Mouse (Mus musculus) cerebellum, adult 2 months (tissue): ENCODE measurements at regions not wholly inside any gene's neighbourhood (a gene's known extent, or its start where the extent isn't known, plus 50 kb on each side); places are given as distances from the start of the nearest gene placed in this dataset.

ENCODE experiments used
- DNase-seq, 2 experiments: peaks; one replicate each; pipeline ENCODE4 v3.0.0; 2021
- H3K27ac ChIP-seq: fragments of 200-500 bp; 2 replicates; pipeline ENCODE4 v1.5.1; 2012; ENCODE audit warnings: low read length, control low read depth, inconsistent platforms; ENCODE audit not compliant: insufficient read depth
- H3K27me3 ChIP-seq: fragments of 200-500 bp; 2 replicates; pipeline ENCODE4 v1.6.1; 2012; ENCODE audit warnings: inconsistent platforms, mild to moderate bottlenecking, low read length, moderate library complexity; ENCODE audit not compliant: control insufficient read depth, insufficient read depth
- H3K4me1 ChIP-seq: fragments of 200-500 bp; 2 replicates; pipeline ENCODE4 v1.6.1; 2011; ENCODE audit warnings: low read length; ENCODE audit not compliant: control insufficient read depth, insufficient read depth
- H3K4me3 ChIP-seq: fragments of 200-500 bp; replicated peaks from 2 replicates; pipeline ENCODE3; 2011; ENCODE audit warnings: mild to moderate bottlenecking, low read depth, low read length, control low read depth; ENCODE audit not compliant: insufficient read depth
- CTCF ChIP-seq: fragments of 200-500 bp; IDR thresholded peaks from 2 replicates; pipeline ENCODE4 v1.5.1; 2011; ENCODE audit warnings: low read depth, mild to moderate bottlenecking, control low read depth, low read length, moderate library complexity, borderline replicate concordance; ENCODE audit not compliant: insufficient read depth
- POLR2A ChIP-seq: fragments of 200-500 bp; IDR thresholded peaks from 2 replicates; pipeline ENCODE4 v1.6.1; 2011; ENCODE audit warnings: low read length, control low read depth, borderline replicate concordance; ENCODE audit not compliant: insufficient read depth
- WGBS: fragments of 180-500 bp; shearing (Covaris S2); methylation state at CpG from one replicate; pipeline ENCODE4 v1.1.7; 2018; 5-methylcytosine and 5-hydroxymethylcytosine counted together

DNA sequence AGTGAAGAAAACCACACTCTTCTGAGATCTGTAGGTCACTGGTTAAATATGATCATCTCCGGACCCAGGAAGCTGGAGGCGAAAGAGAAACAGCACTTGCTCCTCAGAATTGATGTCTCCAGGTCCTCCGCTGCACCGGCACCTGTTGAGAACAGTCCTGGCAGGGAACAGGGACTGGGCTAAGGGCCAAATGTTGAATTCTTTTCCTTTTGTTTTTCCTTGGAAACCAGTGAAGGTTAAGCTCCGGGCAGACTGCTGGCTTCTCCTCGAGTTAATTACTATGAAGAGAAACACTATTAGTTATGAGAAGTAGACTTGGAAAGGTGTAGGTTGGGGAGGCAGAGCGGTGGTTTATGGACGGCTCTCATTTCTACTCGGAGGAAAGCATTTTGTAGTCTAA lies 242.7 kb downstream of the Rngtt start:
- Histone ChIP-seq H3K4me3 (no peak overlapping the region), H3K27me3 (no peaks in the 10 kb centered on the region), H3K4me1 (peaks cover 16% of the 10 kb centered on the region), H3K27ac (no peak overlapping the region)
- peak; percentile 39 to 52 for DNase-seq
- WGBS, result 28% methylated on average over 9 of the region's 9 CpGs
- TF ChIP-seq CTCF (no peak), POLR2A (no peak)

DNA sequence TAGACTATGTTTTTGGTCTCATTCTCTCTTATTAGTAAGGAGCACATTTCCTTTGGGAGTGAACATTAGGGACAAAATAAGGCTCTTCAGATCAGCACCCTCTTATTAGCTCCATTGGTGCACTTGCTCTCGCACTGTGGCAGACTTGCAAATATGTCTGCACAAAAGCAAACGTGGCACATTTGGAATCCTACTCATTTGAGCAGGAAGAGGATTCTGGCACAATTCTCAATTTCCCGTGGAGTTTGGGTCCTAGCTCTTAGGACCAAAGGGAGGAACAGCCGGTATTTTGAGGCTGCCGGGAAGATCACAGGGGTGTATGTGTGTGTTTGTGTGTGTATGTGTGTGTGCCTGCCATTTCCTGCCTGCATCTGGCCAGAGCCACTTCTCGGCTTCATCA lies 244.5 kb downstream of the Rngtt start:
- H3K27ac ChIP-seq, result no peak overlapping the region
- WGBS, result 10% methylated on average over 6 of the region's 6 CpGs

DNA sequence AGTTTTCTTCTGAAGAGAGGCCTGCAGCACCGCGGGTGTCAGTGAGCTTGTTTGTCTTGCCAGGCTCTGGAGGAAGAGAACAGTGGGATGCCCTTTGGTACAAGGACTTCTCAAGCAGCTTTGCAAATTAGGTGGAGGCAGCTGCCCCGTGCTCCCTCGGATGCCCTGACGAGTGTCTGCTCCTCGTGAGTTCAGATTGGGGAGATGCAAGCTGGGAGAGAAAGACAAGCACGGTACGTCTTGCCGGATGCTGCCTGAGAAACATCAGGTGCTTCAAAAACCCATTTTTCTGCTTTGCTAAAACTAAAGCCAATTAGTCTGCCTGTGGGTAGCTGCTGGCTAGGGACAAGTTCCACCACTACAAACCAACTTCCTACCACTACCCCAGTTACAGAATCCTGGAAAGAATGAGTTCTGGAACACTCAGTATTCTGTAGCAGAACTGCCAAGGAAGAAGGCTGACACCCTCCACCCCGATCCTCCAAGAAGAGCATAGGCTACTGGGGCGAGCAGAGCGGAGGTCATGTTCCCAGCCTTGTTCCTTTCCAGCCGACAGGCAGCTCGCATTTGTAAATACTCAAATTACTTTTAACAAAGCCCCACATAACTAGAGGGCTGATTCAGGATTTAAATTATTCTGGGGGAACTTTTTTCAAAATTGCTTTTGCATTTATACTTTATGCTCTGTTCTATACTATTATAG lies 245.3 kb downstream of the Rngtt start:
- no peak overlapping the region for H3K4me3 ChIP-seq
- TF ChIP-seq POLR2A (no peak), CTCF (no peak)
- peak; percentile 68 to 71 for DNase-seq
- H3K4me1 ChIP-seq, result peaks cover 16% of the 10 kb centered on the region
- H3K27me3 ChIP-seq, result no peaks in the 10 kb centered on the region
- WGBS, result 24% methylated on average over 14 of the region's 14 CpGs
- peak overlapping the region; percentile 3; the same call in 1 of the 2 replicates for H3K27ac ChIP-seq

More for the DNA sequence above, 244.5 kb downstream of the Rngtt start:
- no peaks in the 10 kb centered on the region for H3K27me3 ChIP-seq
- TF ChIP-seq CTCF, result no peak
- no peak for TF ChIP-seq POLR2A
- H3K4me1 ChIP-seq, result peaks cover 16% of the 10 kb centered on the region
- no peak overlapping the region for H3K4me3 ChIP-seq
- DNase-seq, result peak; percentile 28 to 46

DNA sequence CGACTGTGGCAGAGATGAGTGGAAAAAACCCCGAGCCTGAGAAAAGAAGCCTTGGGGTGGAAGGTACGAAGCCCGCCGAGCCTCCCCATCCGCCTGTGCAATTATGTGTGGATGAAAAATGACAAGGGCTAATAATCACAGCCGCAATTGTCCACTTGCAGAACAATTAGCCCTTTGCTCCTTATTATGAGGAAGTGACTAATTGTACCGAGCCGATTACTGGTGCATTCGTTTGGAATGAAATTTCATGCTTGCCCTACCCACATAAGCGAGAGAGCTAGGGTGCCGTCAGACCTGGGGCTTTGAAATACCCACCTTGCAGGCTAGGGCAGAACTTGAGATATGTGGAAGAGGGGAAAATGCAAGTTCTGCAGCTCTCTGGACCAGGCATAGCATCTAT lies 245.9 kb downstream of the Rngtt start:
- H3K4me1 ChIP-seq, result peaks cover 16% of the 10 kb centered on the region
- no peak overlapping the region for H3K4me3 ChIP-seq
- 76% methylated on average over 12 of the region's 12 CpGs for WGBS
- H3K27ac ChIP-seq, result no peak overlapping the region
- no peak for TF ChIP-seq POLR2A
- no peak for TF ChIP-seq CTCF
- no peaks in the 10 kb centered on the region for H3K27me3 ChIP-seq
- DNase-seq, result no peak

DNA sequence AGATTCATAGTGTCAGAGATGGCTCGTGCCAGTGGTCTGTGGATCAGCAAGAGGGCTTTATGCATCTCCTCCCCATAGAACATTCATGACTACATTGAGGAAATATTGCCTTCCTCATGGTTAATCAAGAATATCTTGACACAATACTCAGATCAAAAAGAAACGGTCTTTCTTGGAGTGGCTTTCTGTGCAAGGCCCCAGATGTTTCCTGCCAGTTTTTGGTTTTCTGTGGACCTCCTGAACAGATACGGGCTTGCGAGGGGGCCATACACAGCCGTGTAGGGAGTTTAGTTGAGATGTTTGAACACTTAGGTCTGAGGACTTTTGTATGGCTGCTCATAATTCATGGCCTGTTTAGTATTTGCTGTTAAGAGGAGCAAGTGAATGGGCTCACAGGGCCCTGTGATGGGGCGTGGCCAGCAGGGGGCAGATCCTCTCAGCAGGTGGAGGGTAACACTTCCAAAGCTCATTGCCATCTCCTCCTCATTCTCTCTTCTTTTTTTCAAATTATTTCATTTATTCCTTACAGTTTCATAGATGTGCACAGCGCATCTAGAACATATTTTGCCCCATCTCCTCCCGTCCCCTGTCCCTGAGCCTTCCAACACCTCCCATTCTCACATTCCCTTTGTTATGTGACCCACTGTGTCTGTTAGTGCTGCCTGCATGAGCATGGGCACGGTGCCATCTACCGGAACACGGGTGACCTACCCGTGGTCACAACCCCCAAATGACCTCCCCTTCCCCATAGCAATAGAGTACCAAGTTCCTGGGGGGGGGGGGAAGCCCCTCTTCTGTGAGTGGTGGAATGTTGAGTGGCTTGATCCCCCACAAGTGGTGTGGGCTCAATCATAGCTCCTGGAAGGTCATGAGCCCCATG lies 246.8 kb downstream of the Rngtt start:
- Histone ChIP-seq H3K27ac (no peak overlapping the region), H3K4me1 (peaks cover 16% of the 10 kb centered on the region), H3K4me3 (no peak overlapping the region), H3K27me3 (no peaks in the 10 kb centered on the region)
- TF ChIP-seq CTCF (no peak), POLR2A (no peak)
- no peak for DNase-seq
- WGBS, result 77% methylated on average over 12 of the region's 12 CpGs

DNA sequence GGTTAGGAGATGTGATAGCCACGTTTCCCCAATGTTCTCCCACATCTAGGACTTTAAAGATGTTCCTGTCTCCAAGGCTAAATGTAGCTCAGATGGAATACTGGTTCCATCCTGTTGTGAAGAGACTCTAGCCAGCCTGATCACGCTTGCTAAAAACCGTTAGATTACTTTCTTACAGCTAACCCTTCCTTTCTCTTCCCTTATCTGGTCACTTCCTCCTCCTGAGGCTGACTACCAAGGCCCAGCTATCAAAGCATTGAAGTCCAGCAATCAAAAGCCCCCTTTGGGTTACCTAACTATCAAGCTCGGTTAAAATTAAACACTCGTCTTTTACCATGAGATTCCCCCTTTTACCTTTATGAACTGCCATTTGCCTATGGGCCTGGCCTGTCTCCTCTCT lies 260.2 kb downstream of the Rngtt start:
- no peak for TF ChIP-seq CTCF
- no peak for TF ChIP-seq POLR2A
- WGBS, result 95% methylated on average over 5 of the region's 5 CpGs
- H3K27me3 ChIP-seq, result no peaks in the 10 kb centered on the region
- H3K27ac ChIP-seq, result no peak overlapping the region
- H3K4me3 ChIP-seq, result no peak overlapping the region
- no peak for DNase-seq
- no peaks in the 10 kb centered on the region for H3K4me1 ChIP-seq

DNA sequence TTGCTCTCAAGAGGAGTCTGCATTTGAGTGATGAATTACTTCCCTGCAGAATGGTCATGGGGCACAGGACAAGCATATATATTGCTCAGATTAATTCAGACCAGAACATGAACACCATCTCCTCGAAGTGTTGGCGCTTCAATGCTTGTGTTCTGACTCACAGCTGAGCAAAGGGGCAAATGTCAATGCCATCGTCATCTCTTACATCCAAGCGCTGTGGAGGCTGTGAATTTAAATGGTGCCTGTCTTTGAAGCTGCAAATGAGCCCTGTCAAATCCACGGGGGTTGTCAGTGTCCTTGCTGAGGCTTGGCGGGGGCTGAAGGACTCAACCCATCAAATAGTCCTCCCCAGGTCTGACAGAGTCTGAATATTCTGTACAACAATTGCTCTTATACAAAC lies 261.2 kb downstream of the Rngtt start:
- WGBS, result 65% methylated on average over 6 of the region's 6 CpGs
- no peaks in the 10 kb centered on the region for H3K27me3 ChIP-seq

DNA sequence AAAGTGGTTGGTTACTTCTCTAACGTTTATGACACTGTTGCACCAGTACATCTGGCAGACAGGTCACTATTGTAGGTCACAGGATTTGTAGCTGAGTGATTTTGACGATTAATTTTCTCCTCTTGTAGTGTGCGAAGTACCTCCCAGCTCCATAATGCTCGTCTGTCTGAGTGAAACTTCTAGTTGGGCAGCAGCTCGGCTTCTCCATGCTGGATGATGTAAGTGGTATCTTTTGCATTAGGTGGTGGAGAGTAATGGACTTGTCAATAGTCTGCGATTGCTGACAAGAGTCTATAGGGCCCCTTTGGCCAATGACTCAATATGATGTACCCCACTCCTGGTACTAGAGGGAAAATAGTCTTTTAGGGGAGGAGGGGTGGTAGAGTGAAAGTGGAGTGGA lies 267.5 kb downstream of the Rngtt start:
- Histone ChIP-seq H3K4me1 (no peaks in the 10 kb centered on the region), H3K27ac (no peak overlapping the region), H3K4me3 (no peak overlapping the region), H3K27me3 (no peaks in the 10 kb centered on the region)
- WGBS, result 96% methylated on average over 6 of the region's 6 CpGs
- no peak for DNase-seq
- TF ChIP-seq POLR2A (no peak), CTCF (no peak)

More for the DNA sequence above, 261.2 kb downstream of the Rngtt start:
- Histone ChIP-seq H3K4me3 (no peak overlapping the region), H3K4me1 (no peaks in the 10 kb centered on the region), H3K27ac (no peak overlapping the region)
- no peak for DNase-seq
- TF ChIP-seq CTCF (no peak), POLR2A (no peak)
